Mouse (Mus musculus) monocyte, adult 5-6 weeks (primary cell): Measurements from ENCODE around the gene Elovl2. TPM values are rescaled to one million over a fixed set of nuclear protein-coding genes. Genes with fewer than 3 reads are reported as not detected.
"Not testable (repeated sequence)": the region's sequence is repeated elsewhere in the genome, so short reads cannot be mapped to it uniquely, and the experiment has no call there.

Source experiments
- ATAC-seq: fragments of 153-309, 156-312 bp; replicated peaks from 2 replicates; pipeline ENCODE4 v1.8.0; 2017; ENCODE audit warnings: mild to moderate bottlenecking; ENCODE audit not compliant: low TSS enrichment, insufficient number of reproducible peaks, severe bottlenecking, poor library complexity, low FRiP score
- total RNA-seq: library from RNA; stranded (forward); fragments of 200-1000, 200-491, 200-594 nt; gene quantifications from 3 replicates; pipeline ENCODE4 v1.2.3, GENCODE M21; 2017

The Elovl2 gene
- total RNA-seq, 1 experiment from 2014 or later = not detected

GRCm38 (mm10) chr13:41235845-41236741 is 15.9 kb upstream of the Elovl2 start:
- no peak for ATAC-seq

DNA sequence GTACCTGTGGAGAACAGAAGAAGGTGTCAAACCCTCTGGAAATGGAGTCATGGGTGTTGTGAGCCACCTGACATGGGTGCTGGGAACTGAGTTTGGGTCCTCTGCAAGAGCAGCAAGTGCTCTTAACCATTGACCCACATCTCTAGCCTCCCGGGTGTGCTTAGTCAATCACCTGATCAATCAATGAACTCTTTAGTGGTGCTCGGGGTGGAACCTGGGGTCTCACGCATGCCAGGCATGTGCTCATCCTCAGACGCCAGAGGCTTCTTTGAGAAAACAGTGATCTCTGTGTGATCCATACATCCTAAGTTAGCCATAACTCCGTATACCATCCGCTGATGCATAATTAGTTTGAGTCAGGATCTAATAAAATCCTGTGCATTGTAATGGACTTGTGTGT is 15.0 kb upstream of the Elovl2 start:
- no peak for ATAC-seq

DNA sequence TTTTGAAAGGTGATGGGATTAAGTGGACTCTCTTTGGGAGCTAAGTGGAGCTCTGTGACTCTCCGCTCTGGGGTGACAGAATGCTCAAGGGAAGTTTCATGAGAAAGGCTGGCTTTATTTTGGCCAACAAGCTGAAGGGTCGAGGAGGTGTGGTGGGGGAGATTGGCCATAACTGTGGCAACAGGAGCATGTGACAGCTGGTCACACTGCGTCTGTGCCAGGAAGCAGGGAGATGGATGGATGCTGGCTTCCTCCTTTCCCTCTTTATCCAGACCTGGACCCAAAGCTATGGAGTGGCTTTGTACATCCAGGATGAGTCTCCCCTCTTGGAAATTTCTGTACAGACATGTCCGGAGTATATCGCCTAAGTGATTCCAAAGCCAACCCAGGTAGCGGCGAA is 13.0 kb upstream of the Elovl2 start:
- no peak for ATAC-seq

- ATAC-seq = no peak
Observed at GRCm38 (mm10) chr13:41232209-41232608, 12.0 kb upstream of the Elovl2 start.

- no peak for ATAC-seq
Observed at GRCm38 (mm10) chr13:41231389-41231983, 11.3 kb upstream of the Elovl2 start.

GRCm38 (mm10) chr13:41230256-41230655 is 10.1 kb upstream of the Elovl2 start:
- peak; percentile 97 for ATAC-seq

DNA sequence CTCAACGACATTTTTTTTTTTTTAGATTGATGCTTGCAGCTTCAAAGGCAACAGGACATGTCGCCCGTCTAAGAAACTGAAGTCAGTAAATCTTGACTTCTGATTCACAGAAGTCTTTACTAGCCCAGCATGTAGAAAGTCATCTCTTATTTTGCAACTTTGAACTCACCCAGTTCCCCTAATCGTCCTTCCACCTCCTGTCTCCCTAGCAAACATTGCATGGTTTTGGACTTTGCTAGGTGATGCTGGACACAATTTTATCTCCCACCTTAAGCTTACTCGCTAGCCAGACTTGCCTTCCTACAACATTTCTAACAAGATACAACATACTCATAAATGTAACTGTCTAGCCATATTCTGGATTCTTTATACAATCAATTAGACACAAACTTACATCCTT is 7.9 kb upstream of the Elovl2 start:
- no peak for ATAC-seq

GRCm38 (mm10) chr13:41226513-41226912 is 6.3 kb upstream of the Elovl2 start:
- no peak for ATAC-seq

DNA sequence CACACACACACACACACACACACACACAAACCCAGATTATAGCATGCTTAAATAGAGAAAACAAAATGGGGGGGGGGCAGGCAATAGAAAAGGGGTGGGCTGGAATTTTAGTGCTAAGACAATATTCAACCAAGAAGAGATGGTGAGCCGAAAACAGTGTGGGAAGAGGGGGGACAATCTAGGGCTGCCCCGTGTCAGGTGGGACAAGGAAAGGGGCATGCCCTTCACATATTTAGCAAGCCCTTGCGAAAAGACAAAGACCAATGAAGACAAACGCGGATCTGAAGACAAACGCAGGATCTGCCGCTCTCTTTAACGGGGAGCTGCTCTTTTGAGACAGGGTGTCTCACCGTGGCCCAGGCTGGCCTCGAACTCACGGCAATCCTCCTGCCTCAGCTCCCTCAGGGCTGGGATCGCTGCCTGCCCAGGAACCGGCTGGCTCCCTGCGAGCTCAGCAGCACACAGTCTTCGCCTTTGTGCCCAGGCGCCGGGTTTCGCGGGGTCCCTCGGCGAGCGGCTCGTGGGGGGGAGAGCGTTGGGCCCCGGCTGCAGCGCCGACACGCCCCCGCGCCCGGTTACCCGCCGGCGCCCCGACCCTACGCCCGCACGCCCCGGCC is 410 bp downstream of the Elovl2 start:
- no peak for ATAC-seq

GRCm38 (mm10) chr13:41219056-41219455 is 1.1 kb downstream of the Elovl2 start:
- ATAC-seq = no peak

GRCm38 (mm10) chr13:41216236-41216635 is 4.0 kb downstream of the Elovl2 start:
- ATAC-seq = no peak

DNA sequence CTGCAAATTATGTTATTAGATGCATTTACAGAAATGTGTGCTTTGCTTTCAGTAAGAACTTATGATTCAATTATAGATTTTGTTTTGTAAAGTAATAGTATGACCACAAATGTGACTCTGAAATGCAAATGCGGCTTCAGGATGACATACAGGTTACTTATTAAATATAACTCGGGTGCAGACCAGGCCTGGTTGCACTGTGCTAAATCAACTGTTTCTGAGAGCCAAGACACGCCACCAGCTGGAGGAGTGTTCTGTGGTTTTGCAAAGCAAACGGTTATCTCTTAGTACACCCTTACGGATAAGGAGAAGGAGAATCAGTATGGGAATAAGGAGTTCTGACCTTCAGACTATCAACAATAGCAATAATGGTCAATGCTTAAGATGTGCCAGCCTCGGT is 4.5 kb downstream of the Elovl2 start:
- ATAC-seq = no peak

- ATAC-seq = no peak
Observed at GRCm38 (mm10) chr13:41212558-41213322, 7.5 kb downstream of the Elovl2 start.

GRCm38 (mm10) chr13:41211276-41211675 is 8.9 kb downstream of the Elovl2 start:
- ATAC-seq = no peak

DNA sequence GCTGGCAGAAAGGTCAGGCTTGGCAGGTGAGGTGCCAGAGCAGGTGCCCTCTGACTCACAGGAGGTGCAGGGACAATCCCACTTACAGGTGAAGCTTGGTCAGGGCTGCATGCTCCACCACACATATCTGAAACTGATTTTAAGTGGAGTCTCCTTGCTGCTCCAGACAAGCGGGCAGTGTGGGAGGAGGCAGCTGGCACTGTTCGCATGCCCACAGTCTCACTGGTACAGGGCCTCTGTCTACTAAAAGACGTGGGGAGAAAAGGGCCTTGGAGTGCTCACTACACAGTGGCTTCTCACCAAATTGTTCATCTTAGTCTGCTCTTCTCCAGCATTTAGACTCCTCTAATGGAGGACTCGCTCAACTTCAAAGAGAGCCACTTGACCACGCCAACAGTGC is 14.0 kb downstream of the Elovl2 start:
- ATAC-seq = no peak

GRCm38 (mm10) chr13:41205568-41205967 is 14.6 kb downstream of the Elovl2 start:
- not testable (repeated sequence) for ATAC-seq

GRCm38 (mm10) chr13:41203691-41204090 is 16.5 kb downstream of the Elovl2 start:
- ATAC-seq = no peak

- ATAC-seq = no peak
Observed at GRCm38 (mm10) chr13:41203289-41203688, 16.9 kb downstream of the Elovl2 start.

GRCm38 (mm10) chr13:41200861-41201260 is 19.3 kb downstream of the Elovl2 start:
- ATAC-seq = no peak
